Mouse (Mus musculus): ENCODE measurements around the gene Cryge. TPM values are rescaled to one million over a fixed set of nuclear protein-coding genes. Genes with fewer than 3 reads are reported as not detected.
"Not testable (repeated sequence)": the region's sequence is repeated elsewhere in the genome, so short reads cannot be mapped to it uniquely, and the experiment has no call there.

Cryge gene
- under 1 TPM in 1 of 2 experiments, not detected in 1; 0.50 TPM for total RNA-seq (2021)
- long read RNA-seq, experiment 1, result 0 reads
- long read RNA-seq, experiment 2, partial matches to known transcripts, result 1 of 1 reads
- long read RNA-seq, experiment 2, other reads (novel, unspliced or antisense), result 0 of 1 reads

DNA sequence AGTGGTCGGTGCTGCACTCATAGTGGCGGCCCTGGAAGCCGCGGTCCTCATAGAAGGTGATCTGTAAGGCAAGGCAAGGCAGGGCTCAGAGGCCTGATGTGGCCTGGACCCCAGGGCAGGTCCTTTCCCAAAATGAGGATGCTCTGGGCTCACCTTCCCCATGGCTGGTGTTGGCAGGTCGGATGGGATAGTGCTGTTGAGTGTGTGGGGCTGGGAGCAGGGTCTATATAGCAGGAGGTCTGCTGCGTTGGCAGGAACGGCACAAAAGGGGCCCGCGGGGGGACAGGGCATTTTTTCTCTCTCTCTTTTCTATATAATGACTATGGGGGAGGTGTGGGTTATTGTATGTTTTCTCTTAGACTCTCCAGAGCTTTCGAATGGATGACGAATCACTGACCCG lies at the start of gene Cryge:
Cryge (minus strand) TSS at position 198 of the 400 bp plus-strand sequence.
- not testable (repeated sequence) for DNase-seq (ENCODE audit: low spot score in 2 of 2)

DNA sequence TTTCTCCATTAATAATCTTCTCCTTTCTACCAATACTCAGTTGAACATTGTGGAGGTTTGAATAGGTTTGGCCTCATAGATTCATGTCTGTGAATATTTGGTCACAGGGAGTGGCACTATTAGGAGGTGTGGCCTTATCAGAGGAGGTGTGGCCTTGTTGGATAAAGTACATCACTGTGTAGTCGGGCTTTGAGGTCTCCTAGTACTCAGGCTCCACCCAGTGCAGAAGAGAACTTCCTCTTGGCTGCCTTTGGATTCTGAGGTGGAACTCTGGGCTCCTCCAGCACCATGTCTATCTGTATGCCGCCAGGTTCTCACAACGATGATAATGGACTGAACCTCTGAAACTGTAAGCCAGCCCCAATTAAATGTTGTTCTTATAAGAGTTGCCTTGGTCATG lies 46.0 kb upstream of the Cryge start:
- DNase-seq (ENCODE audit: low spot score in 2 of 2), result no peak

- DNase-seq (ENCODE audit: low spot score in 2 of 2), result no peak
These were observed 40.6 kb upstream of the Cryge start for GRCm38 (mm10) chr1:65091566-65091965.

DNA sequence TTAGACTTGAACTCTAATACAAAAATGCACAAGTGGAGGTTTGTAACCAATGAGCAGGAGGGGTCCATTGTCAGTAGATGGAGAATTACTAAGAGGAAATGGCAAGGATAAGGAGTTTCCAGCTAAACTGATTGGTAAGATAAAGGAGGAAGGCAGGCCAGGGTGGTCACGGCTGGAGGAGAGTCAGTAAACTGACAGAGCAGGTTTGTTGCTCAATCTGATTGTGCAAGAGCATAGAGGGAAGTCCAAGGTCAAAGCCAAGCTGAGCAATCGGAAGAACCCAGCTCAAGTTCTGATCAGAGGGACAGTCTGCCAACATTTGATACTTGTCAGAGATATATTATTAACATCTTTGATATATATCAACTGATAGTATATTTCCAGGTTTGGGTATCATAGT lies 39.4 kb upstream of the Cryge start:
- DNase-seq (ENCODE audit: low spot score in 2 of 2), result no peak

GRCm38 (mm10) chr1:65088567-65089356 lies 37.8 kb upstream of the Cryge start:
- no peak for DNase-seq (ENCODE audit: low spot score in 2 of 2)

GRCm38 (mm10) chr1:65082188-65082587 lies 31.2 kb upstream of the Cryge start, which contains the start of gene Crygb:
Gene Crygb (minus strand): TSS chr1:65082288.
- DNase-seq (ENCODE audit: low spot score in 2 of 2), result no peak

DNA sequence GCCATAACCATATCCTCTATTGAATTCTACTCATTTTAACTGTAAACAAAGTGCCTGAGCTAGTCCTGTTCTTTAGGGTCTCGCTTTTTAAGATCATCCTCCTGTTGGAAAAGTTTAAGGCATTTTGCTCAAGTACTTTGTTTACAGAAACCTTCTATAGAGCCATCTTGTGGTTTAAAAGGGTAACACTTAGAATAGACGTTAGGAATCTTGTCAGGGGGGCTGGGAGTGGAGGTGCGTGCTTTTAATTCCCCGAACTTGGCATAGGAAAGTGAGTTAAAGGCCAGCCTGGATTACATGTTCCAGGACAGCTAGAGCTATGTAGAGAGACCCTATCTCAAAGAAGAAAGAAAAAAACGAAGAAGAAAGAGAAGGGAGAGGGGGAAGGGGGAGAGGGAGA lies 24.7 kb upstream of the Cryge start:
- no peak for DNase-seq (ENCODE audit: low spot score in 2 of 2)

- no peak for DNase-seq (ENCODE audit: low spot score in 2 of 2)
These were observed 22.6 kb upstream of the Cryge start, which contains the start of gene Crygc for GRCm38 (mm10) chr1:65073589-65073988. Gene Crygc (minus strand): TSS chr1:65073689.

GRCm38 (mm10) chr1:65067842-65068241 lies 16.9 kb upstream of the Cryge start:
- DNase-seq (ENCODE audit: low spot score in 2 of 2), result no peak

GRCm38 (mm10) chr1:65064201-65064600 lies 13.3 kb upstream of the Cryge start:
- DNase-seq (ENCODE audit: low spot score in 2 of 2), result no peak

- no peak for DNase-seq (ENCODE audit: low spot score in 2 of 2)
These were observed 12.4 kb upstream of the Cryge start, which contains the start of gene Crygd for GRCm38 (mm10) chr1:65063352-65063751. Gene Crygd (minus strand): TSS chr1:65063452.

DNA sequence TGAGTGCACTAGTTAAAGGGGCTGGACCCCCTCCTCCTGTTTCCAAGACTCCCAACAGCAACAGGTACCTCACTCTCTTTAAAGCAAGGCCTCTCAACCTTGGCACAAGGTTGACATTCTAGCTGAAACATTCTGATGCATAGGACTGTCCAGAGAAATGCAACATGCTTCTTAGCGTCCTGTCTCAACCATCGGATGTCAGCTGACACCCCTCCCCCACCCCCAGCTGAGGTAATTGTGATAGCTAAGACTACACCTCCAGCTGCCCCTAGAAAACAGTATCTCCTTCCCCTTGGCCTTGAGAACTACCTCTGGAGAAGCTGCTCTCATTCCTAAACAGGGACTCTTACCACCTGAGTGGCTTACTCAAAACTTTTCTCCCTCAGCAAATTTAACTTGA lies 1.2 kb upstream of the Cryge start:
- no peak for DNase-seq (ENCODE audit: low spot score in 2 of 2)

GRCm38 (mm10) chr1:65051696-65052095 lies 747 bp upstream of the Cryge start:
- no peak for DNase-seq (ENCODE audit: low spot score in 2 of 2)

- no peak for DNase-seq (ENCODE audit: low spot score in 2 of 2)
These were observed 2.2 kb downstream of the Cryge start for GRCm38 (mm10) chr1:65048781-65049180.

DNA sequence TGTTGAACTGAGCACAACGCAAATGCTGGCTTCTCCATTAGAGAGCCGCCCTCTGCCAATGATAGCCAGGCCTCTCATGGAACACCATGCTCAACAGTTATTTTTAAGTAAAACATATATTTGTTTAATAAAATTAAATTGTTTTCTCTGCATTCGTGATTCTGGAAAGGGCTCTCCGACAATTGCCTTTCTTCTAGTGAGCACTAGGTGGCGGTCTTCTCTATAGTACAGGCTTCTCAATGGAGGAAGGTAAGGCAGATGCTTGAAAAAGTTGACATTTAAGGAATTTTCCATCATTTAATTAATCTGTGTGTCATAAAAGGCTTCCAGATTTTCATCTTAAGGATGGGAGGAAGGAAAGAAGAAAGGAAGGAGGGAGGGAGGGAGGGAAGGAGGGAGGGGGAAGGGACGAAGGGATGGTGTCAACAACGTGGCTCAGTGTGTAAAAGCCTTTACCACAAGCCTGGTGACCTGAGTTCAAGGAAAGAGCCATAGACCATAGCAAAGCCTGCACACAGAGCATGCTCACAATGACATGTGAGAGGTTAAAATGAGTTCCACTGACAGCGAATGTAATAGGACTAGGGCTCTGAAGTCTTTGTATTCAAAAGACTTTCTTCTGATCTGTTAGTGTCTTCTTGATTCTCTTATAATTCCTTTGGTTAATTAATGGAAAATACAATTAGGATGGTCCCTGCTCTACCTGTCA lies 4.4 kb downstream of the Cryge start:
- DNase-seq (ENCODE audit: low spot score in 2 of 2), result no peak

DNA sequence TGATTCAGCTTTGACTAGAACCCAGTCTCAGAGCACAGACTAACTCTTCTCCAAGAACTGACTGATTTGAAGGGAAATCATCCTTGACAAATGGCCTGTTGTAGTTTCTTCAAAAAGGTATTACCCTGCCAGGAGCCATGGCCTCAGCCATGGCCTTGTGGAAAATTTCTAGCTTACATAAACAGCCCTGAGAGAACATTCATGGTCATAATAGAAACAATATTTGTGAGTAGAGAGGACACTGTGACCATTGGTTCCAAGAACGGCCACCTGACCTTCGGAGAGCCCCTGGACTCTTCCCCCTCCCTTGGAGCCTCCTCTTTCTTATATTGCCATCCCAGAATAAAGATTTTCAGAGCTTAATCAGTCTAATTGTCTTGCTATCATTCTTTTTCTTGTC lies 7.5 kb downstream of the Cryge start:
- DNase-seq (ENCODE audit: low spot score in 2 of 2), result no peak

- no peak for DNase-seq (ENCODE audit: low spot score in 2 of 2)
These were observed 9.1 kb downstream of the Cryge start for GRCm38 (mm10) chr1:65041837-65042236.

DNA sequence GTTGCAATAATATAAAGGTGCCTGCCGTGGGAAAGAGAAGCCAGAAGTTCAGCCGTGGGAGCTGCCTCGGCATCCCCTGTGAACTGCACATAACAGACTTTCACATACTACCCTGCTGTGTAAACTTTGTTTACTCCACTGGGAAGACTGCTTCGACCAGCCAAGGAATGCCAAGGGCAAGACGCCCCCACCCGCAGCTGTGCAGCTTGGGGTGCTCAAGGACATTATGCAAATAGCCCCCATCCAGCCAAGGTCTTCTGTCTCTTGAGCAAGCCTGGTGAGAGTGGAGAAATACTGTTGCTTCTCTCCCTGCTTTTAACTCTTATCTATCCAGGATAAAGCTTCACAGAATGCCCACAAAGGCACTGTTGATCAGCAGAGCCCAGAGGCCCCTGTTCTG lies 10.1 kb downstream of the Cryge start:
- peak in 1 of 2 experiments; percentile 37 for DNase-seq (ENCODE audit: low spot score in 2 of 2)

DNA sequence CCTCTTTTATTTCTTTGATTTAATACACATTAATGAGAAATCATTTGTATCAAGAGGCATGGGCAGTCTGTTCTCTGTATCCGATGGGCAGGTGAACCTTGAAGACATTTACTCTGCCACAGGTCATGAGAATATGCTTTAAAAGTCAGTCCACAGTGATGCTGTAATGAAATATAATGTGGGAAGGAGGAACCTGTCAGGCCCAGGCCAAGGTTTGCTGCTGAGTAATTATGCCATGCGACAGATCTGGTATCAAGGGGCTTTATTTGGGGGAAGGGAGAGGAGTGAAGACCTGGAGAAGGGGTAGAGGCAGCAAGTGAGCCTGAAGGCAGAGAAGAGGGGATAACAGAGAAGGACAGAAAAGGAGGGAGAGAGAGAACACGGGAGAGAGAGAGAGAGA lies 11.3 kb downstream of the Cryge start:
- no peak for DNase-seq (ENCODE audit: low spot score in 2 of 2)

DNA sequence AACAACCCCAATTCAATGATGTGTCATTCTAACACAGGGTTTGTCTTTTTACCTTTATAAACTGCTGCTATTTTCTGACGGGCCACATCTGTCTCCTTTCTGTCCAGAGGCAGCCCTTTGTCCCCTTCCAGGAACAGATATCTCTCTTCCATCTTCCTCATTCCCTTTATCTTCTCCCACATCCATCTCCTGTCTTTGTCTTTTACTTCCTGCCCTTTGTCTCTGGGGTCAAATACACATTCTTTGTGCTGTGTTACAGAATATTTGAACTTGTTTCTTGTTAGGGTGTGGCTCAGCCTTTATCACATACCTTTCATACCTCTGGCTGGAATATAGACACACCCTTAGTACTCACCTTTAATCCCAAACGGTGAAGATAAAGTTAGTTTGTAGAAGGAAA lies 13.4 kb downstream of the Cryge start:
- no peak for DNase-seq (ENCODE audit: low spot score in 2 of 2)

GRCm38 (mm10) chr1:65035513-65035912 lies 15.4 kb downstream of the Cryge start:
- DNase-seq (ENCODE audit: low spot score in 2 of 2), result no peak

DNA sequence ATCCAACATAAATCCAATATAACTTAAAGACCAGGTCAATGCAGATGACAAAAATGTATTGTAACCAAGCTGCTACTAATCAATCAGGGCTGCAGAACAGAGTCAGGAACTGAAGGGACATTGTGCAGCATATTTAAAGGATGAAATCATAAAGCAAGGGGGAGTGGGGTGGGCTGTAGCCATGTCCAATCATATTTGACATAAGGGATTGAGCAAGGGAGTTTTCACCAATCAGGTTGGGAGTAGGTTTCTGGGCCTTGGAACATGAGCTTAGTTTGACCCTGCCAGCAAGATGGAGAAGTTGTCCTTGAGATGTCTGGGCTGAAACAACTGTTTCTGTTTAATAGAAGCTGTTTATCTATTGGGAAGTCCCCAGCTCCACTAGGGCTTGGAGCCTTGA lies 18.3 kb downstream of the Cryge start, which contains the start of gene Akr1cl:
Akr1cl (minus strand) TSS at position 119 of the 400 bp plus-strand sequence.
- no peak for DNase-seq (ENCODE audit: low spot score in 2 of 2)

Measured in adrenal gland, postnatal 4 days (tissue).